Comparison of ENCODE assay signal across 8 mouse cellular contexts in genomic region chrX:50635634-50636033, GRCm38 (mm10).
DNase-seq lines count a peak whose midpoint lies in the region; ATAC-seq lines count a peak whose summit lies in the region.

No protein-coding gene starts in this region.

- peak overlapping the region; percentile 65; the same call in 1 of the 2 replicates for H3K27ac ChIP-seq in kidney, embryonic 16.5 days (ENCODE audit: low read length)
- peak overlapping the region; percentile 59 for H3K27ac ChIP-seq in hindbrain, embryonic 15.5 days (replicated peaks)
- no peak overlapping the region for H3K27ac ChIP-seq in midbrain, embryonic 16.5 days (ENCODE audit: low read length)

- H3K9ac ChIP-seq in kidney, embryonic 16.5 days (replicated peaks; ENCODE audit: low read length): peak overlapping the region; percentile 60
- H3K9ac ChIP-seq in hindbrain, embryonic 15.5 days: 0 out of 2 replicates have a peak overlapping the region, but pooled peaks have one; percentile 21
- H3K9ac ChIP-seq in midbrain, embryonic 16.5 days (ENCODE audit: low read depth, low read length): no peak overlapping the region

- H3K4me1 ChIP-seq in kidney, embryonic 16.5 days (ENCODE audit: insufficient read depth, low read length): no peaks in the 10 kb centered on the region
- no peaks in the 10 kb centered on the region for H3K4me1 ChIP-seq in hindbrain, embryonic 15.5 days (replicated peaks)
- no peaks in the 10 kb centered on the region for H3K4me1 ChIP-seq in midbrain, embryonic 16.5 days (ENCODE audit: control insufficient read depth, insufficient read depth, low read length)

- no peak for DNase-seq in kidney, adult 18-20 months
- no peak for DNase-seq in left cerebral cortex, adult 9 months (ENCODE audit: low spot score in 2 of 2)
- no peak for DNase-seq in B cell, adult 2 months
- no peak for DNase-seq in spleen, adult 12 weeks (ENCODE audit: low spot score)

- peak overlapping the region; percentile 54 for H3K4me2 ChIP-seq in kidney, embryonic 16.5 days (replicated peaks; ENCODE audit: low read depth, low read length)
- peak overlapping the region; percentile 61 for H3K4me2 ChIP-seq in hindbrain, embryonic 15.5 days
- peak overlapping the region; percentile 63 for H3K4me2 ChIP-seq in midbrain, embryonic 16.5 days (ENCODE audit: low read length)

- H3K4me3 ChIP-seq in kidney, embryonic 16.5 days (ENCODE audit: low read length): peak overlapping the region; percentile 62
- H3K4me3 ChIP-seq in hindbrain, embryonic 15.5 days: peak overlapping the region; percentile 51
- H3K4me3 ChIP-seq in midbrain, embryonic 16.5 days (ENCODE audit: low read depth, low read length): peak overlapping the region; percentile 55

- ATAC-seq in kidney, embryonic 16.5 days (ENCODE audit: low FRiP score, low TSS enrichment): peak; percentile 52; the same call in 1 of the 2 replicates
- peak; percentile 10; the same call in 1 of the 2 replicates for ATAC-seq in common myeloid progenitor, adult 5-6 weeks (replicated peaks; ENCODE audit: low read depth, poor library complexity, severe bottlenecking)
- ATAC-seq in hindbrain, embryonic 15.5 days (ENCODE audit: low FRiP score, low read depth): peak; percentile 17; the same call in 1 of the 2 replicates
- ATAC-seq in midbrain, embryonic 16.5 days: peak; percentile 63

- H3K9me3 ChIP-seq in kidney, embryonic 16.5 days (ENCODE audit: low read length): no peaks in the 10 kb centered on the region
- no peaks in the 10 kb centered on the region for H3K9me3 ChIP-seq in hindbrain, embryonic 15.5 days
- H3K9me3 ChIP-seq in midbrain, embryonic 16.5 days (replicated peaks; ENCODE audit: control insufficient read depth, low read length, poor library complexity, severe bottlenecking): no peaks in the 10 kb centered on the region

- H3K36me3 ChIP-seq in kidney, embryonic 16.5 days (ENCODE audit: insufficient read depth, low read length): no peaks in the 10 kb centered on the region
- H3K36me3 ChIP-seq in hindbrain, embryonic 15.5 days: no peaks in the 10 kb centered on the region
- H3K36me3 ChIP-seq in midbrain, embryonic 16.5 days (ENCODE audit: control insufficient read depth, insufficient read depth, low read length): no peaks in the 10 kb centered on the region

- no peaks in the 10 kb centered on the region for H3K27me3 ChIP-seq in kidney, embryonic 16.5 days (ENCODE audit: insufficient read depth, low read length)
- no peaks in the 10 kb centered on the region for H3K27me3 ChIP-seq in hindbrain, embryonic 15.5 days
- H3K27me3 ChIP-seq in midbrain, embryonic 16.5 days (ENCODE audit: control insufficient read depth, insufficient read depth, low read depth, low read length): no peaks in the 10 kb centered on the region

- 35% methylated on average over 6 of the region's 6 CpGs for WGBS in kidney, embryonic 16.5 days
- 22% methylated on average over 6 of the region's 6 CpGs for WGBS in hindbrain, embryonic 15.5 days
- 34% methylated on average over 4 of the region's 6 CpGs for WGBS in midbrain, embryonic 16.5 days

Comparison
In these comparisons a context has a peak if more than half of its experiments do, and no peak if none do; other contexts are left out.
1. ATAC-seq: peak in every context shown above with its lines; median percentile 63 in midbrain, embryonic 16.5 days; 52 in kidney, embryonic 16.5 days; 17 in hindbrain, embryonic 15.5 days; 10 in common myeloid progenitor, adult 5-6 weeks.